ENCODE assay signal across 8 mouse cellular contexts in the genomic region with DNA sequence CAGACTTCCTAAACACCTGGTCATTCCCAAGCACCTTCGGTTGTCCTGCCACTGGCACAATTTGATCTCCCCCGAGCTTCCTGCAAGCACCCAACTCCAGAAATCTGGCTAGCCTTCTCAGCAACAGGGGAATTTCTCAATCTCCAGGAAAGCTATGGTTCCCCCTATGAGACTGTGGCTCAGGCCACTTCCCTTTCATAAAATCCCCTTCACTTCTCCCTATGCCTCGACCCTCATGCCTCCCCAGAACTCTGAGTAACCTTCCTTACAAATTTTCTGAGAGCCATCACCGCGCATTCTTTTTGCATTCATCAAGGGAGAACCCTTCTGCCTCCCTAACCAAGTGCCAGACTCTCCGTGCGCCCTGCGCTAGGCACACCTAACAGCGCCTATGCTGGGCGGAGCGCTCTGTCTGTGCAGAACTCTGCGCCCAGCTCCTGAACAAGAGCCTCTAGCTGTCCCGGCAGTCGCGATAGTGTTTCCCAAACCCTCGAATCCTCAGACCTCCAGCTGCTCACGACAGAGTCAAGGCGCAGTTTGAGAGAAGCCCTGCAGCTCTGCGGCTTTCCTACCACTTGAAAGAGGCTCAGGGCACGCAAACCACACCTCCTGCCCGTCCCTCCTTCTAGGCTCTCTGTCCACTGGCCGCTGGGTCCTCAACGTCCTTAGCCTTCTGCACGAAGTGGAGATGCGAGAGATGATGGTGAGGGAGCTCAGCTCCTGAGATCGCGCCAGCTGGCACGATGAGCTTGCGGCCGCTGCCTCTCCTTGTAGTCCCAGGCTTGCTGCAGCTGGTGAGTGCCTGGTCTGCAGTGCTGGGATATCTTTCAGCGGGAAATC. TPM values are rescaled to one million over a fixed set of nuclear protein-coding genes. Genes with fewer than 3 reads are reported as not detected.
DNase-seq lines count a peak whose midpoint lies in the region; ATAC-seq lines count a peak whose summit lies in the region.

A gene (plus strand): TSS at position 501 of the 840 bp plus-strand sequence.

- DNase-seq in gastrocnemius, postnatal 10 days = peak; percentile 11
- DNase-seq in gastrocnemius, postnatal 36 days = no peak
- peak; percentile 7 for DNase-seq in Muller cell, postnatal 12 days (ENCODE audit: inconsistent ontology term)
- DNase-seq in frontal cortex, postnatal 10 days (ENCODE audit: low spot score in 2 of 2) = peak; percentile 3 to 24
- DNase-seq in layer of hippocampus, postnatal 25 days (ENCODE audit: extremely low spot score in 1 of 2, low spot score in 1 of 2) = peak; percentile 8 to 30
- DNase-seq in neural tube, embryonic 10.5 days (ENCODE audit: extremely low spot score, low spot score) = peak; percentile 62
- DNase-seq in natural killer cell, adult 2 months (ENCODE audit: low spot score in 2 of 2) = no peak

- intact Hi-C loops in gastrocnemius, postnatal 36 days (cut with DNase I) = no loop called here

- no peak for ATAC-seq in inflammation-experienced regulatory T-cells, adult 6 months

RNA-seq across cellular contexts. Expression of the gene that starts here (rescaled TPM):
- not detected for total RNA-seq in gastrocnemius, postnatal 10 days (2021)
- total RNA-seq in gastrocnemius, postnatal 36 days (2021) = not detected
- 1 to 10 TPM; 2.1 to 2.3 TPM for total RNA-seq in layer of hippocampus, postnatal 25 days (2021)
- not detected for polyA plus RNA-seq in inflammation-experienced regulatory T-cells, adult 6 months (2017; shearing (Covaris generic))

Comparison
In these comparisons a context has a peak if more than half of its experiments do, and no peak if none do; other contexts are left out.
1. Peak in DNase-seq in gastrocnemius, postnatal 10 days; RNA of the gene not detected or under 1 TPM.
2. DNase-seq: peak in Muller cell, postnatal 12 days (single experiment), frontal cortex, postnatal 10 days (2 of 2), layer of hippocampus, postnatal 25 days (2 of 2) and neural tube, embryonic 10.5 days (single experiment); none in gastrocnemius, postnatal 36 days (0 of 2) and natural killer cell, adult 2 months (0 of 2).